Mouse (Mus musculus): ENCODE measurements at regions not wholly inside any gene's neighbourhood (a gene's known extent, or its start where the extent isn't known, plus 50 kb on each side); places are given as distances from the start of the nearest gene placed in this dataset.

DNA sequence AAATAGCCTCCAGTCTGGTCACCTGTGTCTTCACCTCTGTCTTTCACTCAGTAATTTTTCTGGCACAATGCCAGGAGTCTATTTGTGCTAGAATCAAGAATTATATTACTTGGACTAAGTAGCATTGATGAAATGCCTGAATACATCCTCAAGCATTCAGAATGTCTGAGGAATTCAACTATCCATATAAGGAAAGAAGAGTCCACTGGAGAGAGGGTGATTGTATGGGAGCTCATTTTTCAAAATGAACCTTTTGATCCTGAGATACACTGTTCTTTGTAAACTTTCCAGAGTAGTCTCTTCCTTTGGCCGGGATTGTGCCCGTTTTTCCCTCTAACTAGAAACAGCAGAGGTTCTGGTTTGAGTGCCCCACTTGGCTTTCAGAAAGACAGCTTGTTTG, 367.0 kb upstream of the Kif18a start:
- Histone ChIP-seq H3K4me3 (ENCODE audit: low read depth, low read length) (no peak overlapping the region), H3K36me3 (ENCODE audit: control insufficient read depth, insufficient read depth, low read length) (no peaks in the 10 kb centered on the region), H3K4me1 (replicated peaks; ENCODE audit: control insufficient read depth, insufficient read depth, low read length) (0 out of 2 replicates have a peak, but pooled peaks cover 2% of the 10 kb centered on the region), H3K9ac (ENCODE audit: low read length) (no peak overlapping the region), H3K4me2 (ENCODE audit: low read length) (no peak overlapping the region), H3K27ac (ENCODE audit: low read depth) (peak overlapping the region; percentile 62), H3K27me3 (replicated peaks; ENCODE audit: control insufficient read depth, insufficient read depth, low read length) (no peaks in the 10 kb centered on the region), H3K9me3 (ENCODE audit: control insufficient read depth, low read length) (no peaks in the 10 kb centered on the region)
- DNase-seq (ENCODE audit: low spot score) (no peak), ATAC-seq (replicated peaks; ENCODE audit: low FRiP score, low TSS enrichment, low read depth) (no peak; the same call in 1 of the 2 replicates)
- WGBS: 19% methylated on average over 2 of the region's 2 CpGs

DNA sequence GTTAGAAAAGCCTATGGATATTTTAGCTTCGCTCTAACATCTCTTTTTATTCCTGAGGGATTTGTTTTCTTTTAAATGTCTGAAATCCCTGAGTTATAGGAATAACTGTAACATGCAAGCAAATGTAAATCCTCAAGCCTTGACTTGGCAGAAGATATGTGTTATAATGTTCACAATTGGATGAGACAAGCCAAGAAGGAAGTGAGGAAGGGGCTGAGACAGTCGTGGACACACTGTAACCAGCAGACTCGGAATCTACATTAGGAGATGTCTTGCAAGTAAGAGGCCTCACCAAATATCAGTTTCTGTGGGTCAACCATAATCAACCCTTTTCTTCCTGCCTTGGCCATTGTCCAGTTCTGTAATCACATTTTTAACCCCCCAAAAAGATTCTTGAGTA, 366.6 kb upstream of the Kif18a start:
- DNase-seq (ENCODE audit: low spot score) (no peak), ATAC-seq (replicated peaks; ENCODE audit: low FRiP score, low TSS enrichment, low read depth) (no peak)
- no peak overlapping the region for H3K4me2 ChIP-seq (ENCODE audit: low read length)
- H3K4me1 ChIP-seq (replicated peaks; ENCODE audit: control insufficient read depth, insufficient read depth, low read length): 0 out of 2 replicates have a peak, but pooled peaks cover 2% of the 10 kb centered on the region
- peak overlapping the region; percentile 62; the same call in 1 of the 2 replicates for H3K27ac ChIP-seq (ENCODE audit: low read depth)
- WGBS: 30% methylated on average over 3 of the region's 3 CpGs
- H3K9me3 ChIP-seq (ENCODE audit: control insufficient read depth, low read length): no peaks in the 10 kb centered on the region
- H3K27me3 ChIP-seq (replicated peaks; ENCODE audit: control insufficient read depth, insufficient read depth, low read length): no peaks in the 10 kb centered on the region
- H3K36me3 ChIP-seq (ENCODE audit: control insufficient read depth, insufficient read depth, low read length): no peaks in the 10 kb centered on the region
- H3K9ac ChIP-seq (ENCODE audit: low read length): no peak overlapping the region
- no peak overlapping the region for H3K4me3 ChIP-seq (ENCODE audit: low read depth, low read length)

DNA sequence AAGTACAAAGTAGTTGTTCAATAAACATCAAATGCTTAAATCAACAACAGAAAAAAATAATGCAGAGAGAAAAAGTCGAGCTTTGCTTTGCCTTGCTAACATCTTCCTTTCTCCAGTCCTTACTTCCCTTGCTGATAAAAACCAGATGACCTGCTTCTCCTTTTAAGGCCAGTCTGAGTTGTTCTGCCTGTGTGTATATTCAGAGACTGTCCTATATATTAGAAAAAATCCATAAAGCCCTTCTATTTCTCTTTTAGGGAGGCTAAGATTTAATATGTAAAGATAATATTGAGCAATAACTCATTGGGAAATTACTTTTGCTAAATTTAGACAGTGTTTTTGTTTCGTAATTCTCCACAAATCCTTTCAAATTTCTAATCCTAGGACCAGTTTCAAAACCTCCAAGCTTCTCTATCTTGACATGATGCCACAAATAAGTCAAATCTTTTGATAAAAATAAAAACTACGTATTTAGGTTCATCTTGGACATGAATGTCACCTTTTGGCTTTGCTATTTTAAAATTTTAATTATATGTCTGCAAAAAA, 361.0 kb upstream of the Kif18a start:
- Histone ChIP-seq H3K4me2 (ENCODE audit: low read length) (no peak overlapping the region), H3K27me3 (replicated peaks; ENCODE audit: control insufficient read depth, insufficient read depth, low read length) (no peaks in the 10 kb centered on the region), H3K27ac (ENCODE audit: low read depth) (no peak overlapping the region; the same call in 1 of the 2 replicates), H3K9me3 (ENCODE audit: control insufficient read depth, low read length) (no peaks in the 10 kb centered on the region), H3K4me1 (replicated peaks; ENCODE audit: control insufficient read depth, insufficient read depth, low read length) (no peaks in the 10 kb centered on the region), H3K4me3 (ENCODE audit: low read depth, low read length) (no peak overlapping the region), H3K9ac (ENCODE audit: low read length) (no peak overlapping the region), H3K36me3 (ENCODE audit: control insufficient read depth, insufficient read depth, low read length) (no peaks in the 10 kb centered on the region)
- DNase-seq (ENCODE audit: low spot score): no peak
- peak; percentile 65; the same call in 1 of the 2 replicates for ATAC-seq (replicated peaks; ENCODE audit: low FRiP score, low TSS enrichment, low read depth)
- WGBS: 38% methylated on average over 3 of the region's 3 CpGs

DNA sequence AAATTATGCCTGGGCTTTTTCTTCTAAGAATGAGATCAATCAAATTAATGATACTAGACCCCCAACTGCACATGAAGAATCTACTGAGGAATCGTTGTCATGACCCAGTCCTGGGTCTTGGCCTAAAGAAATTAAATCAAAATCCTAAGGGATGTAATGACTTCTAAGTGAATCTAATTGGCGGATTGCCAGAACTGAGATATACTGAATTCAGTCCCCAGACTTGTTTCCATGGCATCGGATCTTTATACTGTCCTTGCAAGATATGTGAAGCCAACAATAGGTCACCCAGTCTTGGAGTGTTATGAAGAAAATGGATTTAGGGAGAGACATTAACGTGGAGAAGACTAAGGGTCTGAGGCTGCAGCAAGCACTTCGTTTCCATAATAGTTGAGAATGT, 360.4 kb upstream of the Kif18a start:
- Histone ChIP-seq H3K36me3 (ENCODE audit: control insufficient read depth, insufficient read depth, low read length) (no peaks in the 10 kb centered on the region), H3K9ac (ENCODE audit: low read length) (no peak overlapping the region), H3K4me2 (ENCODE audit: low read length) (no peak overlapping the region), H3K9me3 (ENCODE audit: control insufficient read depth, low read length) (no peaks in the 10 kb centered on the region), H3K4me3 (ENCODE audit: low read depth, low read length) (no peak overlapping the region), H3K27ac (ENCODE audit: low read depth) (no peak overlapping the region), H3K4me1 (replicated peaks; ENCODE audit: control insufficient read depth, insufficient read depth, low read length) (no peaks in the 10 kb centered on the region), H3K27me3 (replicated peaks; ENCODE audit: control insufficient read depth, insufficient read depth, low read length) (no peaks in the 10 kb centered on the region)
- 58% methylated on average over 5 of the region's 5 CpGs for WGBS
- DNase-seq (ENCODE audit: low spot score) (no peak), ATAC-seq (replicated peaks; ENCODE audit: low FRiP score, low TSS enrichment, low read depth) (peak; percentile 48; the same call in 1 of the 2 replicates)

DNA sequence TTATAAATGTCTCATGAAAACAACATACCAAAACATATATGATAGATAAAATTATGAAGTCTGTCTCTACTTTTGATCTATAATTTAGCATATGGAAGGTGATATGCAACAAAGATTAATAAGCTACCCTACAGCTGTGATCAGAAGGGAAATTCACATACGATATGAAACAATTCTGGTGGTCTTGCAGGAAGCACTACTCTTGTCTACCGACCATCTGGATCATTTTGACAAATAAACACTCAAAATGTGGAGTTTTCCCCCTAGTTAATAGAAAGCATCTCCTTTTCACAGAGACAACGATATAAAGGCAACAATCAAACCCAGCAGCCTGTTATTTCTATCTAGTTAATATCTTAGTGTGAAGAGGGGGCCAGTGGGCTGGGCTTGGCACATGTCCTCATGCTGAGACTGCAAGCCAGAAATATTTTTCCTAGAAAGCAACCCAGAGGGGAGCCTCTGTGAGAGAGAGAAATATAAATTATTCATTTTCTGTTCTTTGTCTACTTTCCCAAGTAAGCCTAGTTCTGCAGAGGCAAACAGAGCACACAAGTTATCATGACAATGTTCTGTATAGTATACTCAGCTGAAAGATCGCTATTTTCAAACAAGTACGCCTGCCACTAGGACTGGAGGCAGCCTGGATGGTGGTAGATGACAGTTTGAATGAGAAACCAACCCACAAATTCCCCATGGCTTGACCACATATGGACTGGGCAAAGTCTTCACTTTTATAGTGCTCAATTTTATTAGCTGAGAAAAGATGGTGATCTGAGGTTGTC, 344.4 kb upstream of the Kif18a start:
- Histone ChIP-seq H3K9me3 (ENCODE audit: control insufficient read depth, low read length) (no peaks in the 10 kb centered on the region), H3K4me3 (ENCODE audit: low read depth, low read length) (no peak overlapping the region), H3K4me1 (replicated peaks; ENCODE audit: control insufficient read depth, insufficient read depth, low read length) (peaks cover 7% of the 10 kb centered on the region), H3K4me2 (ENCODE audit: low read length) (no peak overlapping the region), H3K27ac (ENCODE audit: low read depth) (peak overlapping the region; percentile 65), H3K36me3 (ENCODE audit: control insufficient read depth, insufficient read depth, low read length) (no peaks in the 10 kb centered on the region), H3K27me3 (replicated peaks; ENCODE audit: control insufficient read depth, insufficient read depth, low read length) (no peaks in the 10 kb centered on the region), H3K9ac (ENCODE audit: low read length) (no peak overlapping the region)
- WGBS: 33% methylated on average over 5 of the region's 5 CpGs
- DNase-seq (ENCODE audit: low spot score) (no peak), ATAC-seq (replicated peaks; ENCODE audit: low FRiP score, low TSS enrichment, low read depth) (0 out of 2 replicates have a peak, but pooled peaks have one; percentile 43)

DNA sequence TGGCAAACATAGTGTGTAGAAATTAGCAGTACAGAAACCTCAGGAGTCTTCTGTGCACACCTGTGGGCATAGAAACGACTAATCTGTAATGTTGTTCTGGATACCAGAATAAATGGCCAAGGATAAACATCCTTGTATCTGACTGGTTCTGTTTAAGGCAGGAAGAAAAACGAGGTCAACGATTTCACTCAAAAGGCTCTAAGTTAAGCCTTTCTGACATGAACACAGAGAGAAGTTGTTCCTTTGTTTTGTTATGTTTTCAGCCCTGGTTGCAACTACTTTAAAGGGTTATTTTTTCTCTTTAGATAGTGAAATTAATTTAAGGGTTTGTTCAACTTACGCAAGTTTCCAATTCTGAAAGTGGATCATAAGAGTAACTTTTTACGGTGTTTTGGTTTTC, 299.6 kb upstream of the Kif18a start:
- no peaks in the 10 kb centered on the region for H3K36me3 ChIP-seq (ENCODE audit: control insufficient read depth, insufficient read depth, low read length)
- 83% methylated on average over 5 of the region's 5 CpGs for WGBS
- H3K9me3 ChIP-seq (ENCODE audit: control insufficient read depth, low read length): no peaks in the 10 kb centered on the region
- no peak overlapping the region for H3K4me2 ChIP-seq (ENCODE audit: low read length)
- no peaks in the 10 kb centered on the region for H3K27me3 ChIP-seq (replicated peaks; ENCODE audit: control insufficient read depth, insufficient read depth, low read length)
- H3K4me1 ChIP-seq (replicated peaks; ENCODE audit: control insufficient read depth, insufficient read depth, low read length): no peaks in the 10 kb centered on the region
- no peak overlapping the region for H3K4me3 ChIP-seq (ENCODE audit: low read depth, low read length)
- DNase-seq (ENCODE audit: low spot score) (no peak), ATAC-seq (replicated peaks; ENCODE audit: low FRiP score, low TSS enrichment, low read depth) (no peak)
- H3K27ac ChIP-seq (ENCODE audit: low read depth): no peak overlapping the region
- no peak overlapping the region for H3K9ac ChIP-seq (ENCODE audit: low read length)

DNA sequence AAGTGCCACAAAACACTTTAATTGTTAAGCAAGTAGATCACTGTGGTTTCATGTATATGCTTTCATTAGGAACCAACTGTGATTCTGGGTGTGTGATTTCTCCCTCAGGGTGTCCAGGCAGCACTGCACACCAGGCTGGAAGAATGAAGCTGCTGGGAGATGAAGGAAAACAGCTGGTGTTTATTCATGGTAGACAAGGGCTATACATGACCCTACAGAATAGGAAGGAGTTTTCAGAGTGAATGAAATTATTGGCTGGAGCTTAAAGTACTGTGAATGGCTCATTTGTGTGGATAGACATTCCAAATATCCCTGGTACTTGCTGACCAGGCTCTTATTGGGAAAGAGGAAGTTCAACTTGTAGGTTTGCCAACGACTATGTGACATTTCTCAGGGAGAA, 264.3 kb upstream of the Kif18a start:
- ATAC-seq (replicated peaks; ENCODE audit: low FRiP score, low TSS enrichment, low read depth) (0 out of 2 replicates have a peak, but pooled peaks have one; percentile 15), DNase-seq (ENCODE audit: low spot score) (no peak)
- H3K27me3 ChIP-seq (replicated peaks; ENCODE audit: control insufficient read depth, insufficient read depth, low read length): no peaks in the 10 kb centered on the region
- no peak overlapping the region for H3K4me2 ChIP-seq (ENCODE audit: low read length)
- no peak overlapping the region for H3K9ac ChIP-seq (ENCODE audit: low read length)
- H3K4me3 ChIP-seq (ENCODE audit: low read depth, low read length): no peak overlapping the region
- WGBS: 41% methylated on average over 1 of the region's 1 CpGs
- no peaks in the 10 kb centered on the region for H3K36me3 ChIP-seq (ENCODE audit: control insufficient read depth, insufficient read depth, low read length)
- H3K4me1 ChIP-seq (replicated peaks; ENCODE audit: control insufficient read depth, insufficient read depth, low read length): no peaks in the 10 kb centered on the region
- no peak overlapping the region for H3K27ac ChIP-seq (ENCODE audit: low read depth)
- no peaks in the 10 kb centered on the region for H3K9me3 ChIP-seq (ENCODE audit: control insufficient read depth, low read length)

DNA sequence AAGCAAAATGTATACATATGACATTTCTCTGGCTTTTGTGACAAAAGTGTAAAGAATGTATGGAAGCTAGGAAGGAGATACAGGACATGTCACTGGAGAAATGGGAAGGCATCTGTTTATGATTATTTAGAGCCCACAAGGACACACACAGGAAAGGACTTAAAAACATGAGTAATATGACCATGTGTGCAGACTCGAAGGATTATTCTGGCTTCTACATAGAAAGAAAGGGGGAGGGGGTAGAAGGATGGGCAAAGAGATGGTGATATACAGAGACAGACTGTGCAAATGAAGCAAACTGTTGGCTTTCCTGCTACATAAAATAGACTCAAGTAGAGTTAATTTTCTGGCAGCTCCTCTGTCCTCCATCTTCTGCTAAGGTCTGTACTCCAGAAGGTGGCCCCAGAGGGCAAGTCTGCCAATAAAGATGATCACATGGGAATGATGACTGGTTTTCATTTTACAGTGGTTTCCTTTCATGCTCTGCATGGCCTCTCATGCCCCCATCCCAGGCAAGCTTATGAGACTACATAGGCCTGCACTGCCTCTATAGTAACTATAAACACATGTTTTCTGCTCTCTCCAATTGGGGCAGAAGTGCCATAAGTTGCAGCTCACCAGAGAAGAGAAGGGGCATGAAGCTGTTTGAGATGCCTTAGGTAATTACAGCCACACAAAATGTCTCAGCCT, 263.4 kb upstream of the Kif18a start:
- H3K9me3 ChIP-seq (ENCODE audit: control insufficient read depth, low read length): no peaks in the 10 kb centered on the region
- H3K27me3 ChIP-seq (replicated peaks; ENCODE audit: control insufficient read depth, insufficient read depth, low read length): no peaks in the 10 kb centered on the region
- no peak overlapping the region for H3K4me3 ChIP-seq (ENCODE audit: low read depth, low read length)
- no peak for ATAC-seq (replicated peaks; ENCODE audit: low FRiP score, low TSS enrichment, low read depth)
- H3K9ac ChIP-seq (ENCODE audit: low read length): no peak overlapping the region
- 79% methylated on average over 1 of the region's 1 CpGs for WGBS
- H3K4me1 ChIP-seq (replicated peaks; ENCODE audit: control insufficient read depth, insufficient read depth, low read length): no peaks in the 10 kb centered on the region
- DNase-seq (ENCODE audit: low spot score): no peak
- no peak overlapping the region for H3K4me2 ChIP-seq (ENCODE audit: low read length)
- H3K36me3 ChIP-seq (ENCODE audit: control insufficient read depth, insufficient read depth, low read length): no peaks in the 10 kb centered on the region
- H3K27ac ChIP-seq (ENCODE audit: low read depth): no peak overlapping the region

Data from intestine, embryonic 14.5 days (tissue).